Mouse (Mus musculus) G1E (cell line): ENCODE results near the gene Col25a1. TPM values are rescaled to one million over a fixed set of nuclear protein-coding genes. Genes with fewer than 3 reads are reported as not detected.

Experiments
- ATAC-seq: 2 replicates; pipeline ENCODE4 v1.8.0; 2016; ENCODE audit warnings: mild to moderate bottlenecking; ENCODE audit not compliant: insufficient number of reproducible peaks, poor library complexity, low FRiP score, severe bottlenecking; ENCODE audit errors: extremely low read depth
- DNase-seq: peaks from one replicate; pipeline ENCODE4 v3.0.0; 2012; ENCODE audit warnings: low spot score
- H3K27me3 ChIP-seq: 2 replicates; pipeline ENCODE4 v1.6.1; 2012; ENCODE audit warnings: mild to moderate bottlenecking, low read length, inconsistent platforms; ENCODE audit not compliant: insufficient read depth
- H3K36me3 ChIP-seq: replicated peaks from 2 replicates; pipeline ENCODE3; 2012; ENCODE audit warnings: mild to moderate bottlenecking, inconsistent platforms
- H3K4me1 ChIP-seq: 2 replicates; pipeline ENCODE4 v1.6.1; 2012; ENCODE audit warnings: low read depth, low read length, inconsistent platforms, mixed read lengths; ENCODE audit not compliant: insufficient read depth
- H3K4me3 ChIP-seq: 2 replicates; pipeline ENCODE4 v1.5.1; 2012; ENCODE audit warnings: low read depth, mild to moderate bottlenecking, inconsistent platforms, low read length, moderate library complexity, mixed read lengths
- H3K9me3 ChIP-seq: replicated peaks from 2 replicates; pipeline ENCODE4 v1.6.1; 2012; ENCODE audit warnings: inconsistent platforms
- CTCF ChIP-seq: IDR thresholded peaks from 2 replicates; pipeline ENCODE4 v1.5.1; 2012; ENCODE audit warnings: low read depth, low read length, inconsistent platforms, mixed read lengths
- GATA1 ChIP-seq: IDR thresholded peaks from 2 replicates; pipeline ENCODE4 v1.6.1; 2012; ENCODE audit warnings: borderline replicate concordance, low read length, inconsistent platforms, mixed read lengths
- GATA2 ChIP-seq: IDR thresholded peaks from 2 replicates; pipeline ENCODE4 v1.6.1; 2012; ENCODE audit warnings: low read depth, low read length, inconsistent platforms, borderline replicate concordance
- POLR2AphosphoS5 ChIP-seq: IDR thresholded peaks from 2 replicates; pipeline ENCODE4 v1.6.1; 2012; ENCODE audit warnings: low read depth, low read length, inconsistent platforms; ENCODE audit not compliant: insufficient replicate concordance
- TAL1 ChIP-seq: conservative IDR thresholded peaks from 2 replicates; pipeline ENCODE4 v1.6.1; 2012; ENCODE audit warnings: low read depth, low read length, inconsistent platforms, mixed read lengths
- polyA plus RNA-seq: library from polyadenylated mRNA; stranded (reverse); fragments of >175 nt; gene quantifications from 2 replicates; pipeline ENCODE4 v1.2.3, GENCODE M21; 2012
- total RNA-seq, 2 experiments: library from RNA; stranded (forward) in 1 of 2; stranded (reverse) in 1 of 2; fragments of 200-1000 nt in 1 of 2; fragments of >200 nt in 1 of 2; fragmentation: Nextera tagmentation in 1 of 2; gene quantifications; 2 replicates each; pipeline ENCODE4 v1.2.3; 2014 to 2017

Col25a1 gene
- total and polyA plus RNA-seq, 3 experiments = 0.22 TPM; not detected in 2

GRCm38 (mm10) chr3:130214631-130215030 lies 83.3 kb downstream of the Col25a1 start:
- no peak overlapping the region for H3K4me3 ChIP-seq

GRCm38 (mm10) chr3:130216141-130216540 lies 84.8 kb downstream of the Col25a1 start:
- H3K4me3 ChIP-seq = no peak overlapping the region
- ATAC-seq (no peak), DNase-seq (no peak)
- no peaks in the 10 kb centered on the region for H3K36me3 ChIP-seq
- peaks cover 36% of the 10 kb centered on the region for H3K9me3 ChIP-seq
- H3K27me3 ChIP-seq = no peaks in the 10 kb centered on the region
- TF ChIP-seq GATA1 = no peak
- TF ChIP-seq TAL1 = no peak
- TF ChIP-seq GATA2 = no peak
- no peak for TF ChIP-seq CTCF
- TF ChIP-seq POLR2AphosphoS5 = no peak
- H3K4me1 ChIP-seq = no peaks in the 10 kb centered on the region

More at GRCm38 (mm10) chr3:130214631-130215030, 83.3 kb downstream of the Col25a1 start:
- Histone ChIP-seq H3K4me1 (no peaks in the 10 kb centered on the region), H3K27me3 (no peaks in the 10 kb centered on the region), H3K36me3 (no peaks in the 10 kb centered on the region), H3K9me3 (peaks cover 36% of the 10 kb centered on the region)
- no peak for TF ChIP-seq CTCF
- no peak for TF ChIP-seq POLR2AphosphoS5
- TF ChIP-seq TAL1 = no peak
- TF ChIP-seq GATA2 = no peak
- TF ChIP-seq GATA1 = no peak
- DNase-seq (no peak), ATAC-seq (no peak)

GRCm38 (mm10) chr3:130216646-130217045 lies 85.3 kb downstream of the Col25a1 start:
- DNase-seq = no peak
- H3K27me3 ChIP-seq = no peaks in the 10 kb centered on the region

GRCm38 (mm10) chr3:130217705-130218104 lies 86.4 kb downstream of the Col25a1 start:
- Histone ChIP-seq H3K36me3 (no peaks in the 10 kb centered on the region), H3K4me3 (no peak overlapping the region), H3K4me1 (no peaks in the 10 kb centered on the region), H3K27me3 (no peaks in the 10 kb centered on the region), H3K9me3 (peaks cover 37% of the 10 kb centered on the region)
- no peak for TF ChIP-seq GATA1
- no peak for TF ChIP-seq POLR2AphosphoS5
- no peak for TF ChIP-seq GATA2
- no peak for TF ChIP-seq TAL1
- TF ChIP-seq CTCF = no peak
- no peak for DNase-seq
- ATAC-seq = no peak

More at GRCm38 (mm10) chr3:130216646-130217045, 85.3 kb downstream of the Col25a1 start:
- H3K9me3 ChIP-seq = peaks cover 31% of the 10 kb centered on the region
- no peaks in the 10 kb centered on the region for H3K4me1 ChIP-seq
- H3K4me3 ChIP-seq = no peak overlapping the region
- no peaks in the 10 kb centered on the region for H3K36me3 ChIP-seq
- ATAC-seq = no peak
- TF ChIP-seq GATA2 (no peak), GATA1 (no peak)

- H3K27me3 ChIP-seq = no peaks in the 10 kb centered on the region
- no peak for TF ChIP-seq GATA1
- ATAC-seq (no peak), DNase-seq (no peak)
- H3K9me3 ChIP-seq = peaks cover 37% of the 10 kb centered on the region
- H3K4me1 ChIP-seq = no peaks in the 10 kb centered on the region
- no peak overlapping the region for H3K4me3 ChIP-seq
- H3K36me3 ChIP-seq = no peaks in the 10 kb centered on the region
Measured at GRCm38 (mm10) chr3:130218232-130218728, 87.0 kb downstream of the Col25a1 start.

- no peak for DNase-seq
- TF ChIP-seq POLR2AphosphoS5 = no peak
- TF ChIP-seq GATA1 = no peak
- no peak for TF ChIP-seq CTCF
- TF ChIP-seq GATA2 = no peak
- TF ChIP-seq TAL1 = no peak
Measured at GRCm38 (mm10) chr3:130220811-130221210, 89.5 kb downstream of the Col25a1 start.

GRCm38 (mm10) chr3:130228186-130228585 lies 96.9 kb downstream of the Col25a1 start:
- TF ChIP-seq CTCF = no peak
- TF ChIP-seq POLR2AphosphoS5 = no peak
- no peak for TF ChIP-seq TAL1
- no peak for TF ChIP-seq GATA1
- TF ChIP-seq GATA2 = no peak
- Histone ChIP-seq H3K4me1 (no peaks in the 10 kb centered on the region), H3K9me3 (peaks cover 25% of the 10 kb centered on the region), H3K4me3 (no peak overlapping the region), H3K27me3 (no peaks in the 10 kb centered on the region), H3K36me3 (no peaks in the 10 kb centered on the region)
- ATAC-seq (no peak), DNase-seq (no peak)

More at GRCm38 (mm10) chr3:130220811-130221210, 89.5 kb downstream of the Col25a1 start:
- H3K36me3 ChIP-seq = no peaks in the 10 kb centered on the region
- no peak overlapping the region for H3K4me3 ChIP-seq
- no peaks in the 10 kb centered on the region for H3K4me1 ChIP-seq
- peaks cover 34% of the 10 kb centered on the region for H3K9me3 ChIP-seq
- ATAC-seq = no peak
- no peaks in the 10 kb centered on the region for H3K27me3 ChIP-seq
